13 mouse cellular contexts compared by ENCODE assay signal in genomic region chr17:79964850-79965249, GRCm38 (mm10).
DNase-seq lines count a peak whose midpoint lies in the region; TF ChIP-seq lines count a peak whose summit lies in the region.
"Had no signal": no experiment of that assay in that cellular context is flagged by ENCODE, and none has a peak within 500 bp of the region (broad histone marks: within the 10 kb centered on the region; RNA-seq: fewer than 3 reads in every experiment).

No protein-coding gene starts in this region.

- H3K9me3 ChIP-seq in MEL (replicated peaks; ENCODE audit: insufficient read depth, low read length), result no peaks in the 10 kb centered on the region
- H3K9me3 ChIP-seq: neural tube, embryonic 12.5 days had no signal

- no peak for TF ChIP-seq CTCF in spleen, adult 2 months (IDR thresholded peaks at IDR 0.05; ENCODE audit: extremely low read depth, insufficient read depth, insufficient read length, insufficient replicate concordance)
- TF ChIP-seq CTCF in MEL (IDR thresholded peaks at IDR 0.05 in 2 of 3, conservative IDR thresholded peaks at IDR 0.05 in 1 of 3; ENCODE audit: control insufficient read depth in 1 of 3, insufficient read depth in 1 of 3, low read depth in 2 of 3, low read length in 3 of 3, poor library complexity in 1 of 3, severe bottlenecking in 1 of 3), result no peak

- 3% methylated on average over 8 of the region's 8 CpGs for WGBS in spleen, adult 2 months

- H3K27ac ChIP-seq in spleen, adult 2 months (ENCODE audit: insufficient read depth, low read length), result no peak overlapping the region
- no peak overlapping the region for H3K27ac ChIP-seq in MEL (ENCODE audit: control insufficient read depth, low read depth, low read length)
- H3K27ac ChIP-seq: neural tube, embryonic 12.5 days had no signal

- H3K79me2 ChIP-seq in MEL (ENCODE audit: control insufficient read depth, insufficient read depth, low read length, poor library complexity), result no peaks in the 10 kb centered on the region

- TF ChIP-seq POLR2A in spleen, adult 2 months (IDR thresholded peaks at IDR 0.05; ENCODE audit: low read depth, low read length), result no peak
- no peak for TF ChIP-seq POLR2A in MEL (IDR thresholded peaks at IDR 0.05; ENCODE audit: control insufficient read depth in 1 of 2, insufficient read depth in 1 of 2, low read depth in 1 of 2, low read length in 2 of 2, poor library complexity in 1 of 2)

- H3K4me1 ChIP-seq in spleen, adult 2 months (ENCODE audit: control insufficient read depth, insufficient read depth, insufficient read length), result peaks cover 5% of the 10 kb centered on the region; the same call in 1 of the 2 replicates
- peaks cover 9 to 40% of the 10 kb centered on the region in 2 experiments for H3K4me1 ChIP-seq in MEL (ENCODE audit: control insufficient read depth in 1 of 2, insufficient read depth in 2 of 2, low read length in 2 of 2)
- H3K4me1 ChIP-seq: neural tube, embryonic 12.5 days had no signal

- no peaks in the 10 kb centered on the region for H3K36me3 ChIP-seq in spleen, adult 2 months (ENCODE audit: control insufficient read depth, insufficient read depth, low read length)
- peaks cover 0 to 17% of the 10 kb centered on the region in 2 experiments; a peak in 2 of 4 replicates for H3K36me3 ChIP-seq in MEL (ENCODE audit: control insufficient read depth in 1 of 2, insufficient read depth in 2 of 2, low read length in 2 of 2)
- H3K36me3 ChIP-seq: neural tube, embryonic 12.5 days had no signal

- H3K9ac ChIP-seq in MEL (ENCODE audit: control insufficient read depth, low read depth, low read length, poor library complexity, severe bottlenecking), result no peak overlapping the region
- H3K9ac ChIP-seq: neural tube, embryonic 12.5 days had no signal

- no peaks in the 10 kb centered on the region for H3K27me3 ChIP-seq in spleen, adult 2 months (ENCODE audit: control insufficient read depth, insufficient read depth, low read length)
- no peaks in the 10 kb centered on the region for H3K27me3 ChIP-seq in MEL (ENCODE audit: control insufficient read depth in 1 of 2, insufficient read depth in 2 of 2, low read length in 2 of 2)
- H3K27me3 ChIP-seq: neural tube, embryonic 12.5 days had no signal

- DNase-seq in spleen, adult 2 months (ENCODE audit: low read depth in 1 of 2, low spot score in 2 of 2), result peak; percentile 19 to 42
- no peak for DNase-seq in spleen, adult 12 weeks (ENCODE audit: low spot score)
- DNase-seq in MEL (ENCODE audit: low read depth, low spot score) (peak; percentile 67), adipocyte (ENCODE audit: low spot score) (no peak)
- DNase-seq in naive thymus-derived CD4-positive, alpha-beta T cell, adult 2 months (ENCODE audit: low read depth), result peak; percentile 85
- DNase-seq in thymus, postnatal 4 days, result peak; percentile 84
- DNase-seq in cerebellum, adult 9-10 months, result no peak
- no peak for DNase-seq in cerebellum, postnatal 25 days
- DNase-seq: cerebellum, postnatal 36 days; gastrocnemius, postnatal 14 days; layer of hippocampus, postnatal 36 days; right cerebral cortex, postnatal 4 days had no signal

- TF ChIP-seq EP300 in MEL (IDR thresholded peaks at IDR 0.05; ENCODE audit: low read depth in 1 of 2, low read length in 2 of 2), result peak; percentile 26 to 31; a peak in 3 of 4 replicates

- TF ChIP-seq RAD21 in MEL (IDR thresholded peaks at IDR 0.05; ENCODE audit: low read depth, low read length), result no peak

- no peak overlapping the region for H3K4me3 ChIP-seq in spleen, adult 2 months (ENCODE audit: extremely low read depth, insufficient read depth, insufficient read length)
- H3K4me3 ChIP-seq in MEL (ENCODE audit: control insufficient read depth in 1 of 2, insufficient read depth in 1 of 2, low read depth in 2 of 2, low read length in 2 of 2), result no peak overlapping the region
- H3K4me3 ChIP-seq: neural tube, embryonic 12.5 days had no signal

TF ChIP-seq in MEL, 35 proteins besides CTCF, POLR2A, EP300 and RAD21:
- TF ChIP-seq NRF1 (IDR thresholded peaks at IDR 0.05; ENCODE audit: insufficient read depth, low read depth, low read length, poor library complexity, severe bottlenecking) (no peak), TBP (IDR thresholded peaks at IDR 0.05; ENCODE audit: low read depth, low read length) (no peak), TCF12 (IDR thresholded peaks at IDR 0.05; ENCODE audit: low read depth, low read length) (peak; percentile 49; the same call in 1 of the 2 replicates), E2F4 (IDR thresholded peaks at IDR 0.05; ENCODE audit: borderline replicate concordance, low read depth, low read length) (no peak), ZKSCAN1 (IDR thresholded peaks at IDR 0.05; ENCODE audit: low read depth, low read length) (no peak), RCOR1 (IDR thresholded peaks at IDR 0.05; ENCODE audit: low read depth, low read length) (peak; percentile 73), GABPA (IDR thresholded peaks at IDR 0.05; ENCODE audit: low read depth, low read length) (no peak), ETS1 (IDR thresholded peaks at IDR 0.05; ENCODE audit: low read depth, low read length) (peak; percentile 82), MEF2A (IDR thresholded peaks at IDR 0.05; ENCODE audit: extremely low read depth, insufficient replicate concordance, low read depth, low read length, poor library complexity, severe bottlenecking) (no peak), MAX (IDR thresholded peaks at IDR 0.05; ENCODE audit: low read length) (0 out of 2 replicates have a peak, but pooled peaks have one; percentile 18), ZNF384 (IDR thresholded peaks at IDR 0.05; ENCODE audit: low read depth, low read length) (peak; percentile 67), HCFC1 (IDR thresholded peaks at IDR 0.05; ENCODE audit: low read depth, low read length) (no peak), CHD1 (IDR thresholded peaks at IDR 0.05; ENCODE audit: low read depth, low read length) (no peak), BHLHE40 (IDR thresholded peaks at IDR 0.05; ENCODE audit: borderline replicate concordance, low read depth, low read length) (peak; percentile 21; the same call in 1 of the 2 replicates), SIN3A (IDR thresholded peaks at IDR 0.05; ENCODE audit: low read length) (peak; percentile 75)

Comparison
In these comparisons a context has a peak if more than half of its experiments do, and no peak if none do; other contexts are left out.
1. DNase-seq: peak in spleen, adult 2 months (2 of 2), MEL (single experiment), naive thymus-derived CD4-positive, alpha-beta T cell, adult 2 months (single experiment) and thymus, postnatal 4 days (single experiment); none in spleen, adult 12 weeks (single experiment), cerebellum, adult 9-10 months (single experiment), adipocyte (single experiment) and cerebellum, postnatal 25 days (0 of 2).